Mouse (Mus musculus): Measurements from ENCODE around the gene Tulp2.

Gene Tulp2

GRCm38 (mm10) chr7:45560241-45560640, 78.6 kb downstream of the Tulp2 start:
- peak; percentile 33 for DNase-seq

GRCm38 (mm10) chr7:45560843-45561623, 79.4 kb downstream of the Tulp2 start:
- peak; percentile 88 for DNase-seq

GRCm38 (mm10) chr7:45561624-45562520, 80.2 kb downstream of the Tulp2 start:
- DNase-seq: no peak

GRCm38 (mm10) chr7:45564811-45565210, 83.1 kb downstream of the Tulp2 start:
- DNase-seq: no peak

GRCm38 (mm10) chr7:45565446-45565845, 83.8 kb downstream of the Tulp2 start:
- DNase-seq: no peak

- no peak for DNase-seq
Observed at GRCm38 (mm10) chr7:45567112-45567779, 85.6 kb downstream of the Tulp2 start.

- peak; percentile 93 for DNase-seq
Observed at GRCm38 (mm10) chr7:45567780-45568516, 86.3 kb downstream of the Tulp2 start.

GRCm38 (mm10) chr7:45568601-45569473, 87.2 kb downstream of the Tulp2 start:
- DNase-seq: no peak

GRCm38 (mm10) chr7:45570103-45570741, 88.5 kb downstream of the Tulp2 start, which contains the start of gene Bcat2:
TSS of gene Bcat2 (plus strand) at chr7:45570153.
- DNase-seq: peak; percentile 85

- DNase-seq: peak; percentile 60
Observed at GRCm38 (mm10) chr7:45571966-45572365, 90.3 kb downstream of the Tulp2 start.
